Mouse (Mus musculus): ENCODE measurements around the gene Mafk.
"Not testable (repeated sequence)": the region's sequence is repeated elsewhere in the genome, so short reads cannot be mapped to it uniquely, and the experiment has no call there.

Gene Mafk

DNA sequence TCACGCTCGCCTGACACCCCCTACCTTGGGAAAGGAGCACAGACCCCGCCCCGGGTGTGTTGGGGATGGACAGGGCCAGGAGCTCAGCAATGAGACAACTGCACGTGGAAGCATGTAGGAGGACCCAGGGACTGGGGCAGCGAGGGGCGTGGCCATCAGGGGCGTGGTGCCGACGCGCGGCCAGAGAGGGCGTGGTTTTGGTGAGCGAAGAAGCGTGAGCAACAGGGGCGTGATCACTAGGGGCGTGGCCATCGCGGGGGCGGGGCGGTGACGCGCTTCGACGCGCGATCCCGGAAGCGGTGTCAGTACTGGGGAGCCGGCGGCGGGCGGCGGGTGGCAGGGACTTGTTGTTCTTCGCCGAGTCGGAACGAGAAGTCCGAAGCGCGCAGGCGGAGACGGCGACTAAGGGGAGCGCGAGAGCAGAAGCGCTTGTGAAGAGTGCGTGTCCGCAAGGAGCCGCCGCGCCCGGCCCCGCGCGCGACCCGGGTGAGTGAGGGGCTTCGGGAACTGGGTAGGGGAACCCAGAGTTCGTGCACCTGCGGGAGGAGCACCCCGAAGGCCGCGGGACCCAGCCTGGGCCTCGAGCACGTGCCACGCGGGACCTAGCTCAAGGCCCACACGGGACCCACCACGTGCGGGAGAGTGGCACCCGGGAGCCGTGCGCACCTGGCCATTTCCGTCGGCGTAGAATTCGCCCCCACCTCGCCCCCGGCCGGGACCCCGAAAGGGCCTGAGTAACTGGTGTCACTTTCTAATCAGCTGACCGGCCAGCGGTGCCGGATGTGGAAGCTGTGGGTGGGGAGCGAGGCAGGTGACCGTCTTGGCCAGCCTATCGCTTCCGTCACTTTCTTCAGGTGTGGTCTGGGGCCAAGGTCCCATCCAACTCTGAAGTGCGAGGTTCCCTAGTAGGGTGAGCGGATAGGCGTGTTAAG lies at the start of gene Mafk:
Gene Mafk (plus strand): TSS at position 287 of the 932 bp plus-strand sequence.
- DNase-seq (ENCODE audit: low read depth, low spot score): peak; percentile 51

DNA sequence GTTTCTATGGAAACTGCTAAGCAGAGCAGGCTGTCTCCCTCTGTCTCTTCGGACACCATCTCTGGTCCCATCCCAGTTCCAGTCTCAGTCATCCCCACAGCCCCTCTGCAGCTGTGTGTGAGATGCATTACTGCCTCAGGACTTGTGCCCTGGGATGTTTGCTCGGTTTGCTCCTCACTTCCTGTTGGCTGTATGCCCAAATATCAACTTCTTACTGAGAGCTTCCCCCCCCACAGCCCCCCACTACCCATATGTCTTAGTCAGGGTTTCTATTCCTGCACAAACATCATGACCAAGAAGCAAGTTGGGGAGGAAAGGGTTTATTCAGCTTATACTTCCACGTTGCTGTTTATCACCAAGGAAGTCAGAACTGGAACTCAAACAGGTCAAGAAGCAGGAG lies 48.7 kb upstream of the Mafk start:
- not testable (repeated sequence) for DNase-seq (ENCODE audit: low read depth, low spot score)

DNA sequence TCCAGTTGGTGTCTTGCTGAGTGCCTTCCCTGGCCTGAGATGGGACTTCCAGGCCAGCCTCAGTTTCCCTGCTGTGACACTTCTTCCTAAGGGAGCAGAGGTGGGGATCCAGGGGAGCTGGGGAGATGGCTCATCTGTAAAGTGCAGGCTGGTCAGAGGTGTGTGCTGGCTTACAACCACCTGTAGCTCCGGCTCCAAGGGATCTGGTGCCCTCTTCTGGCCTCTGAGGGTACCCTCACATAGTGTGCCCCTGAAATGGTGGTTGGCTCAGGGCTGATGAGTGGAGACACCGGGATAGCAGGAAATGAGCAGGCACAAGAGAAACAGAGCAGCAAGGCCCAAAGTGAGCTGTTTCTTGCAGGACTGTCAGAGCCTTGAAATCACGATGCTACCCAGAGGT lies 45.5 kb upstream of the Mafk start:
- DNase-seq (ENCODE audit: low read depth, low spot score): no peak

DNA sequence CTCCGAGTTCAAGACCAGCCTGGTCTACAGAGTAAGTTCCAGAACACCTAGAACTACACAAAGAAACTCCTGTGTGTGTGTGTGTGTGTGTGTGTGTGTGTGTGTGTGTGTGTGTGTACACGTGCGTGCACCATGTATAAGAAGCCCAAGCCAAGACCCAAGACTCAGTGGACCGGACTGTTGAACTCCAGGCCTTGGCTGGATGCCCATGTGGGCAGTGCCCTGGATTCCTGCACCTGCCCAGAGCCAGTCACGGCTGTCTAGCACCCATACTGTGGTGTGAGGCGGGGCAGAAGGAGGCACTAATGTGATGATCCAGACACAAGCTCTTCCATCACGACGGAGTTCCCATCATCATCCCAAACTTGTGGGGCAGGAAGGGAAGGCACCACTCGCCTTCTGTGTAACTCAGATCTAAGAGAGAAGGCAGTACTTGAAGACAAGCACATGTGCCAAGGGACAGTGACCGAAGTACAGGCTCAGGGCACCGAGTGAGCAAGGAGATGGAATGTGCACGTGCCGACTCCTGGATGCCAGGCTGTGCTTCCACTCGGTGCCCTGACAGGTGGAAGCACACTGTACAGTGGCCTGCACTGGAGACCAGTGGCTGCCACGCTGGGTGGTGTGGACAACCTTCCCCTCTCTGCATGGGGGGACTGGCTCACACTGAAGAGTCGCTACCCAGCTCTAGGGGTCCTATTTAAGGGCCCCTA lies 41.7 kb upstream of the Mafk start:
- no peak for DNase-seq (ENCODE audit: low read depth, low spot score)

DNA sequence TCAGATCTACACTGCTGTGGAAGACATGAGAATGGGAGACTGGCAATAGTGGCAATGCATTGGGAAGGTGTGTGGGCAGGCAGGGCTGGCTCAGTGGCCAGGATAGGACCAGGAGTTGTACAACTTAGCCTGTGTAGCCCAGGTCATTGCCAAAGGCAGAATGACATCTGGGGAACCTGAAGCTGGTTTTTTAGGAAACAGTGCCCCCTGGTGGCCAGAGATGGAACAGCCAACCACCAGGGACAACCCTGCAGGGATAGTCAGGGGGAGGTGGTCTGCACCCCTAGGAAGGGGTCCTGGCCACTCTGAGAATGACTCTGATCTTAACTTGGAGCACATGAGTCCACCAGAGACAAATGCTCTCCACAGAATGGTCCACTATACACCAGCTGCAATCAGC lies 40.8 kb upstream of the Mafk start:
- no peak for DNase-seq (ENCODE audit: low read depth, low spot score)

DNA sequence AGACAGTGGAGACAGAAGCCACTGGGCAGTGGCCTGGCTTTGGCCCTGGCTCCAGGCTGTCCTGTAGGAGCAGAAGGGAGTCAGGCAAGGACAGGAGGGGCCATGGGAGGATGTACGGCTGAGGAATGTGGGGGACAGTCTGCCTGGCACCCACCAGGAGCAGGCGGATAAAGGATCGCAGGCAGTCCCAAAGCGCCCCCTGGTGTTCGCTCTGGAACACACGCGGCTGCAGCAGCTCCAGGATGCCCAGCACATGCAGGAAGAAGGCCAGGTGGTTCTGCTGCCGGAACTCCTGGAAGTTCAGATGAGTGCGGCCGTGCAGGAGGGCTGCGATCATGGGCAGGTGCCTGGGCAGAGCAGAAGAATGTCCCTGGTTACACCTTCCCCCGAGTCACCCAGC lies 36.6 kb upstream of the Mafk start:
- DNase-seq (ENCODE audit: low read depth, low spot score): no peak

DNA sequence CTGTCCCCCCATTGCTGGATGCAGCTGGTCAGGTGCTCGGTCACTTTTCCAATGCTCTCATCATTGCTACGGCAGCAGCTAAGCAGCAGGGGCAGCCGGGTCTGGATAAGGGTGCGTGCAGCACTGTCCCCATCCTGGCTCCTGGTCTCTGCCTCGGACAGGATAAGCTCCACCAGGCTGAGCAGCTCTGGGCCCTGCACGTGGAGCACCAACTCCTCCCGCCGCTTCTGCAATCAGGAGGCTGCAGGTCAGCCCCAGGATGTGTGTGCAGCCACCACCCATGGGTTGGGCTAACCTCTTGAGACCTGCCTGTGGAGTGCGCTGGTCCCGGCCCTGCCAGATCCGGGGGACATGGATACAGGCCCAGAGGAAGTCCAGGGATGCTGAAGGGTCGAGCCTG lies 35.2 kb upstream of the Mafk start:
- DNase-seq (ENCODE audit: low read depth, low spot score): no peak

DNA sequence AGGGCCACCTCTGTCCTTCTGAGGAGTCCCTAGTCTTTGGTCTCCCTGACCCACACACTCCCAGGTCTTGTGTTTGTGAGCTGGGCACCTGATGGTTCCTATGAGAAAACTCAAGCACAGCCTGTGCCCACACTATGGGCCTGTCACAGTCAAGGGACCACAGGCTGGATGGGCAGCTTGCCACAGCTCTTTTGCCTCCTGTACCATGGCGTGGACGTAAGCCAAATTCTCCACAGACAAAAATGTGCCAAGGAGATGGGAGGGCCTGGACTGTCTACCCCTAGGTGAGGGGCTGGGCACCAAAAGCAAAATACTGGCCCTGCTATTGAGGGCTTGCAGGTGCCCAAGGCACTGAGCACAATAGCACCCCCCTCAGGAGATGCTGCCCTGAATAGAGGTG lies 34.7 kb upstream of the Mafk start:
- DNase-seq (ENCODE audit: low read depth, low spot score): no peak

DNA sequence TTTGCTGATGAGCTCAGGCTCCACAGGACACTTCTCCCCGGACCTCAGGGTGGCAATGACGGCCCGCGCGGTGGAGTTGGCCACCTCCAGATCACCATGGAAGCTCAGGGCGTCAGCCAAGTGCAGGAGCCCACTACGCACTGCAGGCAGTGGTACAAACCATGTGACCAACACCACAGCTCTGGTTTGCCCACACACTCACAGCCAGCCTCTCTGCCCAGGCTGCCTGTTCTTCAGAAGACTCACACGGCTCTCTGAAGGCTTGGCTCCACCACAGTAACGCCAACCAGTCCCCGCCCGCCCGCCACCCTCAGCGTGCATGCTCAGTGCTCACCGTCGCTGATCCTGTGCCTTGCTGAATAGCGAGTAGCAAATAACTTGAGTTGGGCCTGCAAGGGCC lies 33.2 kb upstream of the Mafk start:
- no peak for DNase-seq (ENCODE audit: low read depth, low spot score)

DNA sequence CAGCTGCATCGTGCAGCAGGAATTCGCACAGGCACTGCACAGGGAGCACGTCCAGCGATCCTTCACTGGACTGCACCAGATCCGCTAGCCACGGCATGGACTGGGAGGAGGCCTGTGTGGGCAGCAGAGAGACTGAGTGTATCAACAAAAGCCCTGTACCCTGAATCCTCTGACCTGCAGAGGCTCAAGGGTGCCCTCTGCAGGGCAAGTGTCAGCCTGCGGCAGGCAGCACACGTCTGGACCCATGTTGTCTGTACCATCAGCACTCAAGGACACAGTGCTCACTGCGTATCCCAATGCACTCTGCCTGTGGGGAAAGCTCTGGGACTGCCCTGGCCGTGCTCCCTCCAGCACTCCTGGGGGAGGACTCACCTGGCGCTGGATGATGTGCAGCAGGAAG lies 27.0 kb upstream of the Mafk start:
- DNase-seq (ENCODE audit: low read depth, low spot score): no peak

DNA sequence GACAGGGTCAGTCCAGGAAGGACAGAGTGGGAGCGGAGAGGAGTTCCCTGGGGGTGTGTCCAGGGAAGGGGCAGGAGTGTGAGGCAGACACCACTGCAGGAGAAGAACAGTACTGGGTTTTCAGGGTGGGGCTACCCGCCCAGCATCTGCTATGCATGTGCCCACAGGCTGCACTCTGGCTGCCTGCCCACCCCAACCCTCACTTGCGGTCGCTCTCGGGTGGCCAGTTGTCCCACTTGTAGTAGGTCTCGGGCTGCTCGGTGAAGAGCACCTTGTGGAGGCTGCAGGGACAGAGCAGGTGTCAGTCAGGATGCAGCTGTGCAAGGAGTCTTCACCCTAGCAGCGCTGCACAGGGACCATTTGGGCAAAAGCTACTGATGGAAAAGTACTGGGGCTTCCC lies 23.1 kb upstream of the Mafk start:
- no peak for DNase-seq (ENCODE audit: low read depth, low spot score)

DNA sequence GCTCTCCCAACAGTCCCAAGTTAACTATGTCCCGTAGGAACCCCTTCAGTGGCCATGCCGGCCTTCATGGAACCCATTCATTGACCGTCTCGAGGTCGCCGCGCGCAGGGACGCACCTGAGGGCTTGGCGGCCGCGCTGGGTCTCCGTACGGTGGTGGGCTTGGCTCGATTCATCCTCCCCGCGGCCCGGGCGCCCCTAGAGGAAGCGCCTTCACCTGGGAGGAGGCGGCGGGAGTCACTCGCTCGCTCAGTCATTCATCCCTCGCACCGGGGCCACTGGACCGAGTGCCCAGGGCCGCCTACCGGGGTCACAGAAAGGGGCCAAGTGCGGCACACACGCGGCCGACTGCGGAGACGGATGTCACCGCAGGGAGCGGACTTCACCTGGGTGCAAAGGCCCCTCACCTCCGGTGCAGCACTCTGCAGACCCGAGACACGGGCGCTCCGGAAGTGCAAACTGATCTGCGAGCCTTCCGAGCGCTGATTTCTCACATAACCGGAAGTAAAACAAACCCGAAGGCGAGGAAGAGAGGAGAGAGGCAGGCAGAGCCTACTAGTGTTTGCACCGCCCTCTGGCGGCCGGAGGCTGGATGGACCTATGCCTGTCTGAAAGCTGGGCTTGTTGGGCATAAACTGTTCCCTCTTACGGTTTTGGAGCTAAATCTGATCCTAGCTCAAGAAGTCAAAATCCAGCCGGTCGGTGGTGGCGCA lies 15.9 kb upstream of the Mafk start, which contains the start of gene Ints1:
Gene Ints1 (minus strand): TSS at position 459 of the 711 bp plus-strand sequence.
- DNase-seq (ENCODE audit: low read depth, low spot score): peak; percentile 87

DNA sequence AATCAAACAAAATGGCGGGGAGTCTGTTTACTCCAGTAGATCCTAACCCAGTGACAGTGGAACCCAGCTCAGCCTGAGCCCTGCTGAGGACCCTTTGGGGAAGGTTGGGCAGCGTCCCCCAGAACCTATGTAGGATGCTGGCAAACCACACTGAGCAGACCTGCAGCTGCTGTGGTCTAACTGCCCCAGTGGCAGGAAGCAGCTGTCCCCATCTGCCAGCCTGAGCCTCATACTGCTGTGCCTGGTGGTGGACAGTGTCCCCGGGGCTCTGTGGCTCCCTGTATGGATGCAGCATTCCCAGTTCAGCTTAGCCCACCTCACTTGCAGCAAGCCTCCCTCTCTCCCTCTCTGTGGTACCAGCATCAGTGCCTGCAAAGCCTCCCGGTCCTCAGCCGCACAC lies 14.3 kb upstream of the Mafk start:
- DNase-seq (ENCODE audit: low read depth, low spot score): no peak

DNA sequence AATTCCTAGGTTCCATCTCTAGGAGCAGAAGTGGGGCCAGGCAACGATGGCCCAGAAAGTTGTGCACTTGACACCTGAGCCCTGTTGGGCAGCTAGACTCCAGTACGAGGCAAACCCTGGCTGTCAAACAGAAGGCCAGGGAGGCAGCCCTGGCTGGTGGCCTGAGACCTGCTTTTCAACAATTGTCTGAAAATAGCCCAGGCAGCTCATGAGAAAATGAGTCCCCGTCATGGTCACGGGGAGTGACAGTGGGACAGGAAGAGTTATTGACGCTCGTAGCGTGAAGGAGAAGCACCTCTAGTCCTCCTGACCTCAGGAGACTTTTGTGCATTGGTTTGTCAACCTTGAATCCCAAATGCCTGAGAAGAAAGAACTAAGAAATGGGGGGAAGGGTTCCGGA lies 9.9 kb upstream of the Mafk start:
- no peak for DNase-seq (ENCODE audit: low read depth, low spot score)

DNA sequence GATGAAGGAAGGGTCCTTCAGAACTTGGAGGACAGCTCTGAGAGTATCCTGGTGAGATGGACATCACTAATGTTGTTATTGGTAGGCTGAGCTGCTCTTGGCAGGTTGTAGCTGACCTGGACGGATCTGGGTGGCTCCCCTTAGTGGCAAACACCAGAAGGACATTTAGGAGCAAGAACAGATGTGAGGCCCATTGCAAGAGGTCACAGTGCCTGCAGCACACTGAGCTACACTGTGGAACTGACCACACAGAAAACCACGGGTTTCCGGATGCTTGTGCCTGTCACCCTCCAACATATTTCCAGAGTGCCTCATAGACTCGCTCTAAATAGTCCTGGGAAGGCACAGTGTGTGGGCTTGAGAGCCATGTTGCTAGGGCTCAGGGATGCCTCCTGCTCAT lies 1.8 kb upstream of the Mafk start:
- DNase-seq (ENCODE audit: low read depth, low spot score): no peak

DNA sequence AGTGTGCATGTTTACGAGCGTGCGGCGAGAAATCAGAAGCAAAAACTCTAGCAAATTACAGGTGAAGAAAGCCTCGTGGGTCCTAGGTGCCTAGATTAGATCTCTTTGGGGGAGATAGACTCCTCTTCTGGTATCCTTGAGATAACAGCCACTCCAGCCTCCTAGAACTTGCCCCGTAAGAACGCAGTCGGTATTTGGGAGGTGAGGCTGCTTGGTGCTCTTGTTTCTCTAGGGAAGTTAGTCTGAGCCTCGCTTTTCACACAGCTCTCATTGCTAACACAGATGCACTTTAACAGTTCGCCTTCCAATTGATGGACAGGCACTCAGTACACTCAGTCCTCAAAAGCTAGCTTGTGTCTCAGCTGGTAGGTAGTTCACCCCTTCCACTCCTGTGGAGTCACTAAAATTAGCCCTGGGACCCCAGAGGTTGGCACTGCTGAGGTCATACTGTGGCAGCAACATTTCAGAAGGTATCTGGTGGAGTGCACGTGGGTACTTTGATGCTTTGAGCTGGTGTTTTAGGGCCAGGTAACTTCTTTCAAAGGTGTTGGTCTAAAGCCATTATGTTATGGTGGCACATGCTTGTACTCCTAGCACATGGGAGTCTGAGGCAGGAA lies 954 bp downstream of the Mafk start:
- DNase-seq (ENCODE audit: low read depth, low spot score): no peak

DNA sequence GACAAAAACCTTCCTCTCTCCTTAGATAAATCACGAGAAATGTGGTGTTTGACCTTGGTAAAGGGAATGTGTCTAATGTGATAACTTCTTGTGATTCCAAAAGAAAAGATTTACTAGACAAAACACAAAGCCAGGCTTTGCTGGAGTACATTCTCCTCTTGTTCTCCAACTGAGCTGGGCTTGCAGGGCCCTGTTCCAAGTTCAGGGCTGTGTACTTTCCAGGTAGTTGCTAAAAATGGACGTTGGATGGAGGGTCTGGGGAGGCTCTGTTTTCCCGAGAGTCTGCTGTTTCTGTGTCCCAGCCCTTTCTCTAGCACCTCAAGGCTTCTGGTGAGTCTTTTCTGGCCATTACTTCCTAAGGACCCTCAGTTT lies 1.6 kb downstream of the Mafk start:
- DNase-seq (ENCODE audit: low read depth, low spot score): no peak

DNA sequence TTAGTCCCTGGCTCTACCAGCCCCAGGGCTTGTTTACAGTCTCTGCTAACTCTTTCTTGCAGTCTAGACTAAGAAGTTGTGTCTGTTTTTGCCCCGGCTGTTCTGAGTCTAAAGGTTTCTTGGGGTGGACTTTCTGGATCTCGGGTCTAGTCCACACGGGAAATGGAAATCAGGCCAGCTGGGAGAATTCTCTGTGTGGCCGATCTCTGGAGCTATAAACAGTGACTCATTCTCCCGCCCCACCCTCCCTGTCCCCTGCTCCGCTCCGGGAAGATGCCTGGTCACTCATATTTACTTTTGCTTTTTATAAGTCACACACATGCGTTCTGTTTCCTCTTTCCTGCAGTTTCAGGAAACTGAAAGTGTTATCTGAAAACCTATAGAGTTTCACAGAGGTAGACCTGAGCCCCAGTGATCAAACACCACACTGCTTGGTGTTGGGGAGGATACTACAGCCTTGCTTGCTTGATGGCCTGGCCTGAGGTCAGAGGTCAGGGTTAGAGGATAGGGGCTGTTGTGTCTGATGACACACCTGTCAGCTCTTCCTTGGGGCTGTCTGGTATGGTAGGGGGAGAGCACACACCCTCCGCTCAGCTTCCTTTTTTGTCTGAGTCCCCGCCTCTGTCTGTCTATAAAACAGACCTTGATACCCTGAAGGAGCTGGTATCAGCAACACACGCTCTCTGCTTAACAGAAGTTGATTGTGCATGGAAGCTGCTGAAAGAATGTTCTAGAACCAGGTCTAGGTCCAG lies 2.2 kb downstream of the Mafk start:
- DNase-seq (ENCODE audit: low read depth, low spot score): no peak

DNA sequence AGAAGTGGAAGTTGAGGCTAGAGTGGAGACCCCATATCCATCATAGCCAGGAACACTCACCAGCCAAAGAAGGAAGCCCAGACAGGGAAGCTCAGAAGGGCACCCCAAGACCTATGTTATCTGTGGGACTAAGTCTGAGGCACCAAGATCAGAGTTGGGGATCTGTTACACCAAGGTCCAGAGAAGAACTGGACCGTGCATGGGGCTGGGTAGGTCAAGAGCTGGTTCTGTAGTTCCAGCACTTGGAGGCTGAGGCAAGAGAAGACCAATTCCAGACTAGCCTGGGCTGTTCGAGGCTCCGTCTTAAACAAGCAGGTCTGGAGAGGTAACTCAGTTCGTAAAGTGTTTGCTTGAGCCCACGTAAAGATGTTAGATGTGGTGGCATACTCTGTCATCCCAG lies 2.8 kb downstream of the Mafk start:
- no peak for DNase-seq (ENCODE audit: low read depth, low spot score)

DNA sequence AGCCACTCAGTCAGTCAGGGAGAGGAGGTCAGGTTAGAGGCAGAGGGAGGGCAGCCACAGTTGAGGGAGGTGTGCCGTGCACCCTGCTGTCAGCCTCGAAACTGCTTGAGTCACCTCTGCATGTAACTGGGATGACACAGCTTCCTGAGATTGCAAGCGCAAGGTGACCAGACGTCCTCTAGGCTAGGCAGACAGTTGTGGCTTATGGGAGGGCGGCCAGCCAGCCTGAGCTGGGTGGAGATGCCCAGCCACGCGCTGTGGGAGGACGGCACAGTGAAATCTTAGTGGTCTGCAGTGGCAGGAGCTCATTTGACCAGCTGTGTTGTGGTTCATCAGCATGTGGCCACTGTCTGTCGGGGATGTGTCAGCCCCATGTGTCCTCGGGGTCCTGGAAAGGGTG lies 3.6 kb downstream of the Mafk start:
- DNase-seq (ENCODE audit: low read depth, low spot score): no peak

DNA sequence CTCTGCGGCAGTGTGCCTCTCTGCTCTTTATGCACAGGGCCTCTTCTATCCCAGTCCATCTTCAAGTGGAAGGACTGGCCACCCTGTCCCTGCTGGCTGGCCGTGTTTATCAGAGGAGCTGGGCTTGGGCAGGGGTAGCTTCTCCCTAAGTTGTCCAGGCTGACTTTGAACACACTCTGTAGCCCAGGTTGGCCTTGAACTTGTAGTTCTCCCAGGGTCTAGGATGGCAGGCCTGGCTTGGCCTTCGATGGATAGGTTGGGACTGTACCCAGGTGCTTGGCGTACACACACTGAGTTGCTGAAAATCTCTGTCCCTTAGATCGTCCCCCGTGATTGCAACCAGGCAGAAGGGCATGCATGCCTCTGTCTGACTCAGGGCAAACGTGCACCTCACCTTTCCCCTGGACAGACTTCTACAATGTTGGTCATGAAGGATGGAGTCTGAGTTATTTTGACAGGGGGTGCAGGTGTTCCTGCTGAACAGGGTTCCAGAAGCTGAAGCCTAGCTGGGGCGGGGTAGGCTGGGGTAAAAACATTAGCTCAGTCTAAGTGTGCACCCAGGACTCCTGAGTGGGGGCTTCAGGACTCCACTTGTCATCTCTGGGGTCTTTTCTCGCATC lies 4.8 kb downstream of the Mafk start:
- no peak for DNase-seq (ENCODE audit: low read depth, low spot score)
